In the genomic region with DNA sequence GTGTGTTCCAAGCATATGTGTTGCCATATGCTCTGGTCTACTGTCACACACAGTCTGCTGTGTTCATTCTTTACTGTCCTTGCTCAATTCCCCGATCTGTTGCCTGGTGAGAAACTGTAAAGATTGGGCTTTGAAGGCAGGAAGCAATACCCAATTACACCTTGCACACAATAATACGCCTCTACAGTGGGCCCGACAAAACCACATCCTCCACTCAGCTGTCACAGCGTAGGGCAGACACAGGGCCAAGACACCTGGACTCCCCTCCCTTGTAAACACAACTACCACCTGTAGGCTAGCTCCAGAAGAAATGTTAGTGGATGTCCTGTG, we compare ENCODE assay signal across 13 mouse cellular contexts.
DNase-seq lines count a peak whose midpoint lies in the region; ATAC-seq lines count a peak whose summit lies in the region.
"Had no signal": no experiment of that assay in that cellular context is flagged by ENCODE, and none has a peak within 500 bp of the region (broad histone marks: within the 10 kb centered on the region; RNA-seq: fewer than 3 reads in every experiment).

No protein-coding gene starts in this region.

- no peak overlapping the region for H3K4me2 ChIP-seq in hindbrain, embryonic 12.5 days (replicated peaks)
- no peak overlapping the region for H3K4me2 ChIP-seq in hindbrain, embryonic 11.5 days (replicated peaks; ENCODE audit: low read depth, low read length)
- H3K4me2 ChIP-seq: liver, embryonic 11.5 days had no signal

- peaks cover 9% of the 10 kb centered on the region; the same call in 1 of the 2 replicates for H3K4me1 ChIP-seq in hindbrain, embryonic 12.5 days
- no peaks in the 10 kb centered on the region for H3K4me1 ChIP-seq in hindbrain, embryonic 11.5 days (replicated peaks; ENCODE audit: control insufficient read depth, insufficient read depth, low read length)

- no peaks in the 10 kb centered on the region for H3K27me3 ChIP-seq in hindbrain, embryonic 12.5 days
- H3K27me3 ChIP-seq in hindbrain, embryonic 11.5 days (ENCODE audit: control insufficient read depth, insufficient read depth, low read length), result no peaks in the 10 kb centered on the region
- H3K27me3 ChIP-seq in splenic B cell, adult 2 months (ENCODE audit: control insufficient read depth, insufficient read depth, low read length, poor library complexity, severe bottlenecking), result no peaks in the 10 kb centered on the region
- H3K27me3 ChIP-seq: heart, embryonic 12.5 days had no signal

- H3K4me3 ChIP-seq in hindbrain, embryonic 12.5 days, result no peak overlapping the region
- H3K4me3 ChIP-seq in hindbrain, embryonic 11.5 days (ENCODE audit: low read depth, low read length), result no peak overlapping the region
- H3K4me3 ChIP-seq: heart, embryonic 12.5 days; layer of hippocampus, adult 2 months had no signal

- no peak overlapping the region for H3K27ac ChIP-seq in hindbrain, embryonic 12.5 days
- no peak overlapping the region for H3K27ac ChIP-seq in hindbrain, embryonic 11.5 days (ENCODE audit: low read depth, low read length)

- DNase-seq in hindbrain, embryonic 11.5 days (ENCODE audit: low spot score), result no peak
- peak; percentile 71 to 75 for DNase-seq in CD8-positive naive resting alpha-beta T cell, adult 2 months (ENCODE audit: low read depth in 2 of 2, low spot score in 2 of 2)
- DNase-seq in induced T-regulatory cell, adult 2 months (ENCODE audit: low read depth), result peak; percentile 86
- peak; percentile 12 for DNase-seq in splenic B cell, adult 2 months (ENCODE audit: low read depth, low spot score)
- no peak for DNase-seq in adrenal gland, adult 18-20 months (ENCODE audit: low spot score in 2 of 2)
- no peak for DNase-seq in cerebellum, adult 8-10 months
- DNase-seq in lung, postnatal 10 days, result no peak
- DNase-seq: kidney, adult 11 months; lung, postnatal 4 days had no signal

- no peak overlapping the region for H3K9ac ChIP-seq in hindbrain, embryonic 12.5 days
- H3K9ac ChIP-seq in hindbrain, embryonic 11.5 days (ENCODE audit: low read depth, low read length), result no peak overlapping the region
- H3K9ac ChIP-seq: heart, embryonic 12.5 days had no signal

- 94% methylated on average over 4 of the region's 4 CpGs for WGBS in hindbrain, embryonic 12.5 days
- WGBS in hindbrain, embryonic 11.5 days, result 95% methylated on average over 4 of the region's 4 CpGs

- H3K9me3 ChIP-seq in hindbrain, embryonic 12.5 days (replicated peaks), result no peaks in the 10 kb centered on the region
- no peaks in the 10 kb centered on the region for H3K9me3 ChIP-seq in hindbrain, embryonic 11.5 days (ENCODE audit: control insufficient read depth, low read length)
- H3K9me3 ChIP-seq: heart, embryonic 12.5 days had no signal

- 0 out of 2 replicates have a peak, but pooled peaks have one; percentile 9 for ATAC-seq in hindbrain, embryonic 12.5 days (ENCODE audit: low FRiP score)
- no peak for ATAC-seq in hindbrain, embryonic 11.5 days (ENCODE audit: low FRiP score)

- H3K36me3 ChIP-seq in hindbrain, embryonic 12.5 days, result no peaks in the 10 kb centered on the region
- no peaks in the 10 kb centered on the region for H3K36me3 ChIP-seq in hindbrain, embryonic 11.5 days (ENCODE audit: control insufficient read depth, insufficient read depth, low read length)
- no peaks in the 10 kb centered on the region for H3K36me3 ChIP-seq in splenic B cell, adult 2 months (ENCODE audit: control insufficient read depth, insufficient read depth, low read length, poor library complexity, severe bottlenecking)
- H3K36me3 ChIP-seq: heart, embryonic 12.5 days had no signal

Comparison
In these comparisons a context has a peak if more than half of its experiments do, and no peak if none do; other contexts are left out.
1. DNase-seq: peak in CD8-positive naive resting alpha-beta T cell, adult 2 months (2 of 2), induced T-regulatory cell, adult 2 months (single experiment) and splenic B cell, adult 2 months (single experiment); none in hindbrain, embryonic 11.5 days (single experiment), adrenal gland, adult 18-20 months (0 of 2), cerebellum, adult 8-10 months (single experiment) and lung, postnatal 10 days (single experiment).